Mouse (Mus musculus): Measurements from ENCODE around the gene Smarca4. TPM values are rescaled to one million over a fixed set of nuclear protein-coding genes. Genes with fewer than 3 reads are reported as not detected.

Gene Smarca4
- total RNA-seq, 1 experiment from 2014 or later, result 86.5 TPM

DNA sequence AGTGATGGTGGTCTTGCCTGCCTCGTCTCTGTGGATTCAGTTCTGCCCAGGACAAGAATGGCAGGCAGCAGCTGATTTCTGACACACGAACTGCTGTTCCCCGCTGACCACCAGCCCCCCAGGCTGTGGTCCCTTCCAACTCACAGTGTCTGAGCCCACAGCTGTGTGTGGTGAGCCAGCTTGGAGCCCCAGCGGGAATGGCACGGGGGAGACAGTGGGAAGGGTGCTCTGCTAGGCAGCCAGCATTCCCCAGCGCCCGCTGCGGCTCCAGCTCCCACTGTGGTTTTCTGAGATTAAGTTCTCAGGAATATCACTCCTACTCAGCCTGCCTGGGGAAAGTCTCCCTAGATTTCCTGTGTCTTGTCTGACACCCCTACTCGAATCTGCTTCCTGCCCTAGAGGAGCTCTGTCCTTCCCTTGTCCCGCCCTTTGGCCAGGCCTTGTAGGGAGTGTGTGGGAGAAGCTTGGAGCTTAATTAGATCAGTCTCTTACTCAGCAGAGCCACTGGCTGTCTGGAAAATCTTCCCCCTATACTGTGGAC, 136.4 kb downstream of the Smarca4 start:
- no peak for ATAC-seq (replicated peaks in 1 of 2; ENCODE audit: insufficient read depth in 1 of 2, low FRiP score in 2 of 2, low TSS enrichment in 1 of 2, low read depth in 1 of 2, poor library complexity in 2 of 2, severe bottlenecking in 2 of 2)

Other genes with a start within 250 kb of the Smarca4 start
- 98.6 and 163 TPM in 2 replicates for gene Ilf3, start 248.3 kb upstream of the Smarca4 start, total RNA-seq (2017)
- gene Qtrt1, start 204.3 kb upstream of the Smarca4 start, total RNA-seq (2017), result 19.3 and 23.4 TPM in 2 replicates
- 80.9 and 87.0 TPM in 2 replicates for gene Dnm2, start 191.3 kb upstream of the Smarca4 start, total RNA-seq (2017)
- 9.7 and 18.0 TPM in 2 replicates for gene Tmed1, start 105.9 kb upstream of the Smarca4 start, total RNA-seq (2017)
- gene AB124611, start 90.0 kb upstream of the Smarca4 start, total RNA-seq (2017), result 11.5 and 19.4 TPM in 2 replicates
- gene Carm1, start 69.3 kb upstream of the Smarca4 start, total RNA-seq (2017), result 21.0 and 26.5 TPM in 2 replicates
- gene Timm29, start 23.4 kb upstream of the Smarca4 start, total RNA-seq (2017), result 35.6 and 52.2 TPM in 2 replicates
- gene Yipf2, start 23.3 kb upstream of the Smarca4 start, total RNA-seq (2017), result 12.3 and 12.4 TPM in 2 replicates
- gene Ldlr, start 107.3 kb downstream of the Smarca4 start, total RNA-seq (2017), result 22.2 and 22.4 TPM in 2 replicates
- 79.7 and 117 TPM in 2 replicates for gene Spc24, start 144.1 kb downstream of the Smarca4 start, total RNA-seq (2017)
- 3.9 and 4.3 TPM in 2 replicates for gene Kank2, start 182.6 kb downstream of the Smarca4 start, total RNA-seq (2017)
- gene Angptl8, start 219.3 kb downstream of the Smarca4 start, total RNA-seq (2017), result not detected in 2 replicates
- 4.3 and 6.1 TPM in 2 replicates for gene Dock6, start 236.5 kb downstream of the Smarca4 start, total RNA-seq (2017)

All from hematopoietic stem cell, adult 5-6 weeks (primary cell).